Mouse (Mus musculus): ENCODE data around the gene Vmn2r124.
"Not testable (repeated sequence)": the region's sequence is repeated elsewhere in the genome, so short reads cannot be mapped to it uniquely, and the experiment has no call there.

Gene Vmn2r124

DNA sequence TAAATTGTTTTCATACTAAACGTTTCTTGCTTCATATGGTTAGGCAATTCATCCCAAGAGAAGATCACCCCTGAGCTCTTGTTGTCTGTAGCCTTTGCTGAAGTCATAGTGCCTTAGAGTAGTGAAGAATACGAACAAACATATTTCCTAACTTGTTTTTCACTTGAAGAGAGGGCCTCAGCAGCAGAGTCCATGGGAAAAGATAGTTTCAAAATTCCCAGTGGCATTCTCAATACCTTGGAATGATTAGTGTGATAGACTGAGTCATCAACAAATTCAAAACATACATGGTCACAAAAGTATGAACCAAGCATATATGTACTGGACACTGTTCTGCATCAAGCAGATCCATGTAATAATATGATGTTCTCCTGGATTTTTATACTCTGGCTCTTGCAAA, at the start of gene Vmn2r124:
Gene Vmn2r124 (plus strand): TSS at position 301 of the 400 bp plus-strand sequence.
- no peak for DNase-seq (ENCODE audit: low spot score in 2 of 2)

DNA sequence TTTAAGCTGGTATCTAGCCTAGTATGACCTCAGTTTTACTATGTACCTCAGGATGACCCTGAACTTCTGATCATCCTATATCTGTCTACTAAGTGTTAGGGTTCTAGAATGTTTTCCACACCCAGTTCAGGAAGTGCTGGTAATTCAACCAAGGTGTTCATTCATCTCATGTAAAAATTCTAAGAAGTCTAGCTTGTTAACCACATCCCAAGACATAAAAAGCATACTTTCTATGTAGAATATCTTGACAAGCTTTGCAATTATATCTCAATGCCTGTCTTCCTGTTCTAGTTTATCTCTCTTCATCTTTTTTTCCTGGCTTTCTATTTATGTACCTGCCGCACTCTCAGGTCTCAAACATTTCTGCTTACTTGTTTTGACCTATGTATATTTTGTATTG, 44.5 kb upstream of the Vmn2r124 start:
- DNase-seq (ENCODE audit: low spot score in 2 of 2) = no peak

DNA sequence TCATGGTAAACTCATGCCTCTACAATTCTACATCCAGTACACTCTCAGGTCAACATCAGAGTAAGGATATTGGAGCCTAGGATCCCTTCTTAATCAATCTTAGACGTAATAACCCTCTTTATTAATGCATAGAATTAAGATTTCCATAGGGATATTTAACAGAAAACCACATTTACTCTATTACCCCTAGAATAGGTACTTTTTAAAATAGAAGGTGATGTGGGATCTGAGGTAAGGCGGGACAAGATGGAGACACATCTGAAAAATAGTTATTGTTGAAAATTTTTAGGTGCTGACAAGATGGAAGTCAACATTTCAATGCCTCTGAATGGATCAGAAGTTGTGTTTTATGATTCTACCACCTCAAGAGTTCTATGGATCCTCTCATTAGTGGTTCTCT, 27.8 kb upstream of the Vmn2r124 start, which contains the start of gene Fpr-rs4:
Gene Fpr-rs4 (plus strand): TSS at position 301 of the 400 bp plus-strand sequence.
- no peak for DNase-seq (ENCODE audit: low spot score in 2 of 2)

DNA sequence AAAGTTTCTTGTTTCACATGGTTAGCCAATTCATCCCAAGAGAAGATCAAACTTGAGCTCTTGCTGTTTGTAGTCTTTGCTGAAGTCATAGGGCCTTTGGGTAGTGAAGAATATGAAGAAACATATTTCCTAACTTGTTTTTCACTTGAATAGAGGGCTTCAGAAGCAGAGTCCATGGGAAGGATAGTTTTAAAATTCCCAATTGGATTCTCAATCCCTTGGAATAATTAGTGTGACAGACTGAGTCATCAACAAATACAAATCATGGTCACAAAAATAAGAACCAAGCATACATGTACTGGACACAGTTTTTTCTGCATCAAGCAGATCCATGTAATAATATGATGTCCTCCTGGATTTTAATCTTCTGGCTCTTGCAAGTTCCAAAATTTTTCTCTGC, 35.5 kb downstream of the Vmn2r124 start, which contains the start of gene Vmn2r91:
Gene Vmn2r91 (plus strand): TSS at position 301 of the 400 bp plus-strand sequence.
- not testable (repeated sequence) for DNase-seq (ENCODE audit: low spot score in 2 of 2)

DNA sequence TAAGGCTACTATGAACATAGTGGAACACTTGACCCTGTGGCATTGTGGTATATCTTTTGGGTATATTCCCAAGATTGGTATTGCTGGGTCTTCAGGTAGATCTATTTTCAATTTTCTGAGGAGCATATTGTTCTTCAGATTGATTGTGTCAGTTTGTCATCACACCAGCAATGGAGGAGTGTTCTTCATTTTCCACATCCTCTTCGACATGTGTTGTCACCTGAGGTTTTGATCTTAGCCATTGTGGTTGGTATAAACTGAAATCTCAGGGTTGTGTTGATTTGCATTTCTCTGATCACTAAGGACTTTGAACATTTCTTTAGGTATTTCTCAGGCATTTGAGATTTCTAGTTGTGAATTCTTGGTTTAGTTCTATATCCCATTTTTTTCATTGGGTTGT, 46.4 kb downstream of the Vmn2r124 start:
- not testable (repeated sequence) for DNase-seq (ENCODE audit: low spot score in 2 of 2)

DNA sequence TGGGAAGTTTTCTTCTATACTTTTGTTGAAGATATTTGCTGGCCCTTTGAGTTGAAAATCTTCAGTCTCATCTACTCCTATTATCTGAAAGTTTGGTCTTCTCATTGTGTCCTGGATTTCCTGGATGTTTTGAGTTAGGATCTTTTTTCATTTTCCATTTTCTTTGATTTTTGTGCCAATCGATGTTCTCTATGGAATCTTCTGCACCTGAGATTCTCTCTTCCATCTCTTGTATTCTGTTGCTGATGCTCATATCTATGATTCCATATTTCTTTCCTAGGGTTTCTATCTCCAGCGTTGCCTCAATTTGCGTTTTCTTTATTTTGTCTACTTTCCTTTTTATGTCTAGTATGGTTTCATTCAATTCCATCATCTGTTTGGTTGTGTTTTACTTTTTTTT, 53.0 kb downstream of the Vmn2r124 start:
- DNase-seq (ENCODE audit: low spot score in 2 of 2) = not testable (repeated sequence)
